Mouse (Mus musculus) liver, embryonic 14.5 days (tissue): ENCODE measurements around the gene Uck1. TPM values are rescaled to one million over a fixed set of nuclear protein-coding genes. Genes with fewer than 3 reads are reported as not detected.

Experiments used
- ATAC-seq: fragments of 200-750 bp; cut with Nextera tagmentation; 2 replicates; pipeline ENCODE4 v1.8.0; 2017; ENCODE audit warnings: moderate number of reproducible peaks, mild to moderate bottlenecking, moderate library complexity; ENCODE audit not compliant: insufficient read depth
- DNase-seq, 3 experiments: peaks; one replicate each; pipeline ENCODE4 v3.0.0-alpha.2; 2012 to 2013; ENCODE audit warnings: low read depth in 3 of 3, low spot score in 3 of 3
- H3K27ac ChIP-seq: fragments of 300-500 bp; sonication (generic); 2 replicates; pipeline ENCODE4 v1.5.1; 2014; ENCODE audit warnings: moderate library complexity, mild to moderate bottlenecking, control low read depth, inconsistent platforms
- H3K27me3 ChIP-seq: fragments of 300-500 bp; sonication (generic); 2 replicates; pipeline ENCODE4 v1.6.1; 2014; ENCODE audit warnings: mild to moderate bottlenecking, low read length, moderate library complexity; ENCODE audit not compliant: control insufficient read depth, insufficient read depth
- H3K36me3 ChIP-seq: fragments of 300-500 bp; sonication (generic); replicated peaks from 2 replicates; pipeline ENCODE4 v1.6.1; 2014; ENCODE audit warnings: low read depth; ENCODE audit not compliant: control insufficient read depth, insufficient read depth
- H3K4me1 ChIP-seq, 2 experiments: fragments of 200-500 bp in 1 of 2; fragments of 300-500 bp in 1 of 2; sonication (generic) in 1 of 2; replicated peaks; 2 replicates each; pipeline ENCODE4 v1.6.1; 2012 to 2014; ENCODE audit warnings: antibody characterized with exemption in 1 of 2, inconsistent platforms in 1 of 2, low read length in 1 of 2; ENCODE audit not compliant: control insufficient read depth in 2 of 2, insufficient read depth in 2 of 2
- H3K4me2 ChIP-seq: fragments of 300-500 bp; sonication (generic); 2 replicates; pipeline ENCODE4 v1.6.1; 2014; ENCODE audit warnings: low read depth, mild to moderate bottlenecking, control low read depth, moderate library complexity
- H3K4me3 ChIP-seq, 2 experiments: fragments of 200-500 bp in 1 of 2; fragments of 300-500 bp in 1 of 2; sonication (generic) in 1 of 2; 2 replicates each; pipeline ENCODE4 v1.5.1; 2012 to 2014; ENCODE audit warnings: low read depth in 2 of 2, low read length in 2 of 2, mild to moderate bottlenecking in 2 of 2, control low read depth in 1 of 2, inconsistent platforms in 1 of 2, moderate library complexity in 1 of 2; ENCODE audit not compliant: insufficient read depth in 1 of 2
- H3K9ac ChIP-seq: fragments of 300-500 bp; sonication (generic); replicated peaks from 2 replicates; pipeline ENCODE4 v1.6.1; 2014; ENCODE audit warnings: mild to moderate bottlenecking, control low read depth, moderate library complexity
- H3K9me3 ChIP-seq: fragments of 300-500 bp; sonication (generic); 2 replicates; pipeline ENCODE4 v1.6.1; 2016; ENCODE audit warnings: low read length, mixed read lengths; ENCODE audit not compliant: control insufficient read depth
- CTCF ChIP-seq: IDR thresholded peaks from 2 replicates; pipeline ENCODE4 v1.5.1; 2016; ENCODE audit warnings: antibody characterized with exemption, low read depth, control low read depth
- EP300 ChIP-seq: IDR thresholded peaks from 2 replicates; pipeline ENCODE4 v1.6.1; 2016; ENCODE audit warnings: antibody characterized with exemption, low read depth
- WGBS: fragments of 180-500 bp; shearing (Covaris S2); extraction: QIAGEN DNeasy Blood & Tissue Kit; methylation state at CpG from one replicate; pipeline ENCODE4 v1.1.7; 2014; ENCODE audit not compliant: insufficient replicate concordance; 5-methylcytosine and 5-hydroxymethylcytosine counted together
- polyA plus RNA-seq, 2 experiments: library from polyadenylated mRNA; depleted of rRNA in 1 of 2; stranded (reverse) in 1 of 2; unstranded in 1 of 2; fragments of >200 nt; fragmentation: Nextera tagmentation in 1 of 2; extraction: Ambion mirVana in 1 of 2; gene quantifications; 2 replicates each; pipeline versions ENCODE4 v1.2.1 to v1.2.3; 2012 to 2014

The Uck1 gene
- polyA plus RNA-seq (2012; rRNA removed), result 17.7 and 19.8 TPM in 2 replicates
- polyA plus RNA-seq (2014; fragmentation: Nextera tagmentation; extraction: Ambion mirVana), result 21.5 and 21.8 TPM in 2 replicates

DNA sequence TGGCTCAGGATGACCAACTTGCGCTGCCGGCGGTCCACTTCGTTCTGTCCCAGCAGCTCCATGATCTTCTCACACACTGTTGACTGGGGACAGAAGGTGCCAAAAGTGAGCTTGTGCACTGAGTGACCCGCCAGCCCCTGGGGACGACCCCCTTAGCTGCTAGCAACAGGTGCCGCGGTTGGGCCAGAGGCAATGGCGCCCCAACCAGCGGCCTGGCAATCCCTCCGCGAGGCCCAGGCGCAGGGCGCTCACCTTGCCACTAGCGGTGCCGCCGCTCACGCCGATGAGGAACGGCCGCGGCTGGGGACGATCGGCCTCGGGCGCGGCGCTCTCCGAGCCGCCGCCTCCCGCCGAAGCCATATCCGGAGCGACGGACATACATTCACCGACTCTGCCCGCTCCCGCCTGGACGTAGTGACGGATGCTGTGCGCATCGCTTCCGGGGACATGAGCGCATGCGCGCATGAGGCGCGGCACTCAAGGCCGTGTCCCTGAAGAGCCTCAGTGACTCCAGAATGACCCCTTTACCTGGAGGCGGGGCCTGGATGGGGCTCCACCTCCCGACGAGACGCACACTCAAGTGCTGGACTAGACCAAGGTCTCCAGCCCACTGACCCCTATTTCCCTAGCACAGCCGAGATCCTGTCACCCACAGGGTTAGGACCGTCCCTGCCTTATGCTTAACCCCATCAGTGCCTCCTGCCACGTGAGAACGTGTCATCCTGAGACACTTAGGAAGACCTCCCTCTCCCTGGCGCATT, at the start of gene Uck1:
TSS of gene Uck1 (minus strand) at position 503 of the 761 bp plus-strand sequence.
- under 1% methylated on average over 59 of the region's 59 CpGs for WGBS
- peak within 1 kb of the TSS; percentile 62 to 97 for H3K4me3 ChIP-seq
- peak within 1 kb of the TSS; percentile 90 for H3K9ac ChIP-seq
- H3K27me3 ChIP-seq, result no peaks in the 10 kb centered on the region
- H3K27ac ChIP-seq, result peak within 1 kb of the TSS; percentile 58
- peak within 1 kb of the TSS; percentile 70 for H3K4me2 ChIP-seq
- DNase-seq (peak; percentile 90 to 92 (median 91)), ATAC-seq (peak; percentile 96)
- 0 out of 2 replicates have a peak, but pooled peaks have one; percentile 17 for TF ChIP-seq CTCF
- TF ChIP-seq EP300, result no peak
- H3K4me1 ChIP-seq, result peaks cover 6 to 13% of the 10 kb centered on the region in 2 experiments
- H3K9me3 ChIP-seq, result no peaks in the 10 kb centered on the region
- H3K36me3 ChIP-seq, result peaks cover 12% of the 10 kb centered on the region

GRCm38 (mm10) chr2:32308870-32309568, 49.1 kb upstream of the Uck1 start:
- 78% methylated on average over 16 of the region's 16 CpGs for WGBS
- Histone ChIP-seq H3K36me3 (peaks cover 10% of the 10 kb centered on the region), H3K9ac (no peak overlapping the region), H3K4me3 (no peak overlapping the region), H3K9me3 (no peaks in the 10 kb centered on the region), H3K4me2 (no peak overlapping the region), H3K4me1 (peaks cover 3 to 4% of the 10 kb centered on the region in 2 experiments; a peak in 3 of 4 replicates), H3K27ac (no peak overlapping the region), H3K27me3 (peaks cover 14% of the 10 kb centered on the region)
- TF ChIP-seq CTCF, result no peak
- no peak for TF ChIP-seq EP300
- ATAC-seq (no peak), DNase-seq (no peak)

DNA sequence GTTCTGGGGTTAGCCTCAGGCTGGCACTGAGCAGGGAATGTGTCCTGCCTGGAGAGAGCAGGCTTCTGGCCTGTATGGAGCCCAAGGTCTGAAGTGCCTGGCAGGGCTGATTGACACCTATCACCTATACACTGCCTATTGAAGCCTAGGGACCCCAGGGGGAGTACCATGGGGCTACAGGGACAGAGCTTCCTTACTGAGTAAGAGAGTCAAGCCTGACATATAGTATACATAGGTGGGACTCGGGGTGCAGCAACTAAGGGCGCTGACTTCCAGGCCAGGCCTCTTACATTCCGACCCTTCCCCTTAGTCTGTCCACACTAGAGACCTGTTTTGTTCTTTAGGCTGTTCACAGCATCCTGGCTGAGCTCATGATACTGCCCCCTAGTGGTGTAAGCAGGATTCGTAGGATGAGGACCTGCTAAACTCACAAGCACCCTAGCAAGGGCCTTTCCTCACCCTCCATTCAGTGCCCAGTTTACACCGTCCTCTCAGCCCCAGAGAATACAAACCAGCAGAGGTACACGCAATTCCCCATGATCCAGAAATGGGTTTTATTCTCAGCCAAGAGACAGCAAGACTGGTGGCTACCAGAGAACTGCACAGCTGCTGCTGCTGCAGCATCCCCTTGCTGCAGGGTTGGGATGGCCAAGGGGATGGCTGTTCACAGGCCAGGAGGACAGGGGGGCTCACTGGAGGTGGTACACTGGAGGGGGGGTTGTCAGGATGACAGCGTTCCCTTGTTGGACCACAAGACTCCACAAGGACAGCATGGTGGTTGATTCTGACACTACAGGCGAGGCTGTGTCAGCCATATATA, 48.2 kb upstream of the Uck1 start:
- WGBS, result 42% methylated on average over 8 of the region's 8 CpGs
- DNase-seq, result peak in 1 of 3 experiments; percentile 39
- Histone ChIP-seq H3K4me2 (no peak overlapping the region), H3K27me3 (peaks cover 11% of the 10 kb centered on the region), H3K9ac (no peak overlapping the region), H3K9me3 (no peaks in the 10 kb centered on the region), H3K36me3 (peaks cover 14% of the 10 kb centered on the region), H3K4me1 (peaks cover 3 to 4% of the 10 kb centered on the region in 2 experiments; a peak in 3 of 4 replicates), H3K4me3 (no peak overlapping the region), H3K27ac (no peak overlapping the region)
- peak; percentile 89 for TF ChIP-seq CTCF
- no peak for TF ChIP-seq EP300
- no peak for ATAC-seq

- Histone ChIP-seq H3K27me3 (peaks cover 6% of the 10 kb centered on the region), H3K27ac (no peak overlapping the region), H3K36me3 (peaks cover 16% of the 10 kb centered on the region), H3K4me3 (no peak overlapping the region), H3K9me3 (no peaks in the 10 kb centered on the region), H3K4me1 (peaks cover 3 to 4% of the 10 kb centered on the region in 2 experiments; a peak in 3 of 4 replicates), H3K9ac (no peak overlapping the region), H3K4me2 (no peak overlapping the region)
- ATAC-seq (no peak), DNase-seq (no peak)
- 71% methylated on average over 6 of the region's 6 CpGs for WGBS
- no peak for TF ChIP-seq EP300
- no peak for TF ChIP-seq CTCF
Measured at GRCm38 (mm10) chr2:32307247-32307798, 47.4 kb upstream of the Uck1 start.
